Mouse (Mus musculus): ENCODE measurements around the gene Cxcr5.
A peak's percentile ranks its signal among the peaks of the same experiment; 100 is the strongest.

Cxcr5 gene

DNA sequence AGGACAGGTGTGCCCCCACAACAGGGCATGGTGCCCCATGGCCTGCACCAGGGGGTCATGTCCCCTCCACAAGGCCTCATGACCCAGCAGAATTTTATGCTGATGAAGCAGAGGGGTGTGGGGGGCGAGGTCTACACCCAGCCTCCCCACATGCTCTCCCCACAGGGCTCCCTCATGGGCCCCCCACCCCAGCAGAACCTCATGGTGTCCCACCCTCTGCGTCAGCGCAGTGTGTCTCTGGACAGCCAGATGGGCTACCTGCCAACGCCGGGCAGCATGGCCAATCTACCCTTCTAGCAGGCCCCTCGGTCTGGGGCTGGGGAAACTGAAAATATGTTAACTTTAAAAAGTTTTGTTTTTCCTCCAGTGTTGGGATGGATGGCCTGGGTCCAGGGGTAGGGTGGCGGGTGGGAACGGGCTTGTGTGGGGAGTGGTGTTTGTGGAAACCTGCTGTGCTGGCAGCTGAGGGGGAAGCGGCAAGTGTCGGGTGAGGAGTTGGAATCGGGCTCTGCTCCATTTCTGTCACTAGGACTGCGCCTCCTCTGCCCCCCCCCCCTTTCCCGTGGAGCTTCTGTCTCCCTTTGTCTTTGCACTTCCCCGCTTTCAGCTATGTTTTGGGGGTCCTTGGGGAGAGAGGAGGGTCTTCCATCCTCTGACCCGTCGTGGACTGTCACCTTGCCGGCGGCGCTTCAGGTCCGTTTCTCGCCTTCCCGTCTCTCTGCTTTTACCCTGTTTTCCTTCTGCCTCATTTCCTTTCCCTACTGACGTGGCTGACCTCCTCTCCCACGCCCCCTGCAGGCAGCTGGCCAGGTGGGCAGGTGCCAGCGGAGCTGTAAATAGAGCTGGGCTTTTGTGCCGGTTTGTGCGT, 52.0 kb downstream of the Cxcr5 start:
- peak; percentile 86 for DNase-seq (ENCODE audit: low read depth, low spot score)

- no peak for DNase-seq (ENCODE audit: low read depth, low spot score)
Observed at GRCm38 (mm10) chr9:44508721-44509486, 52.8 kb downstream of the Cxcr5 start.

DNA sequence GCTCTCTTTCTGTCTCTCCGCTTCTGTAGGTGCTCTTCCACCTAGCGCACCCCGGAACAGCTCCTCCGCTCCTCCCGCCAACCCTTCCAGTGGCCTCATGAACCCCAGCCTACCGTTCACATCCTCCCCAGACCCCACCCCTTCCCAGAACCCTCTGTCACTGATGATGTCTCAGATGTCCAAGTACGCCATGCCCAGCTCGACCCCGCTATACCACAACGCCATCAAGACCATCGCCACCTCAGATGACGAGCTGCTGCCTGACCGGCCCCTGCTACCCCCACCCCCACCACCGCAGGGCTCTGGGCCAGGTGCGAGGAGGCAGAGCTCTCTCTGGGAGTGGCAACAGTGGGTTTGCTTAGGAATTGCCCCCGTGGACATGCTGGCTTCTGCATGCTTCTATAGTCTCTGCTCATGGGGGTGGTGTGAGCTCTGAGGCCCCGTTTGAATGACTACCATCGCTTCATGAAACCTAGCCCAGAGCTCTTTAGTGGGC, 53.5 kb downstream of the Cxcr5 start:
- no peak for DNase-seq (ENCODE audit: low read depth, low spot score)

GRCm38 (mm10) chr9:44507345-44507744, 54.3 kb downstream of the Cxcr5 start:
- DNase-seq (ENCODE audit: low read depth, low spot score), result no peak

- no peak for DNase-seq (ENCODE audit: low read depth, low spot score)
Observed at GRCm38 (mm10) chr9:44506566-44506965, 55.1 kb downstream of the Cxcr5 start.

DNA sequence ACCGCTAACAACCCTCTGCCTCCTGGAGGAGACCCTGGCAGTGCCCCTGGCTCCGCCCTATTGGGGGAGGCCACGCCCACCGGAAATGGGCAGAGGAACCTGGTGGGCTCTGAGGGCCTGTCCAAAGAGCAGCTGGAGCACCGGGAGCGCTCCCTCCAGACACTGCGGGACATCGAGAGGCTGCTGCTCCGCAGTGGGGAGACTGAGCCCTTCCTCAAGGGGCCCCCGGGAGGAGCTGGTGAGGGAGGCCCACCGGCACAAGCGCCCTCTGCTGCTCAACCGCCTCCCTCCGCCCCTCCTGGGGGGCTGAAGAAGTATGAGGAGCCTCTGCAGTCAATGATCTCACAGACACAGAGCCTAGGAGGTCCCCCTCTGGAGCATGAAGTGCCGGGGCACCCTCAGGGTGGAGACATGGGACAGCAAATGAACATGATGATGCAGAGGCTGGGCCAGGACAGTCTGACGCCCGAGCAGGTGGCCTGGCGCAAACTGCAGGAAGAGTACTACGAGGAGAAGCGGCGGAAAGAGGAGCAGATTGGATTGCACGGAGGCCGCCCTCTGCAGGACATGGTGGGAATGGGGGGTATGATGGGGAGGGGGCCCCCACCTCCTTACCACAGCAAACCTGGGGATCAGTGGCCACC, 55.7 kb downstream of the Cxcr5 start:
- peak; percentile 30 for DNase-seq (ENCODE audit: low read depth, low spot score)

DNA sequence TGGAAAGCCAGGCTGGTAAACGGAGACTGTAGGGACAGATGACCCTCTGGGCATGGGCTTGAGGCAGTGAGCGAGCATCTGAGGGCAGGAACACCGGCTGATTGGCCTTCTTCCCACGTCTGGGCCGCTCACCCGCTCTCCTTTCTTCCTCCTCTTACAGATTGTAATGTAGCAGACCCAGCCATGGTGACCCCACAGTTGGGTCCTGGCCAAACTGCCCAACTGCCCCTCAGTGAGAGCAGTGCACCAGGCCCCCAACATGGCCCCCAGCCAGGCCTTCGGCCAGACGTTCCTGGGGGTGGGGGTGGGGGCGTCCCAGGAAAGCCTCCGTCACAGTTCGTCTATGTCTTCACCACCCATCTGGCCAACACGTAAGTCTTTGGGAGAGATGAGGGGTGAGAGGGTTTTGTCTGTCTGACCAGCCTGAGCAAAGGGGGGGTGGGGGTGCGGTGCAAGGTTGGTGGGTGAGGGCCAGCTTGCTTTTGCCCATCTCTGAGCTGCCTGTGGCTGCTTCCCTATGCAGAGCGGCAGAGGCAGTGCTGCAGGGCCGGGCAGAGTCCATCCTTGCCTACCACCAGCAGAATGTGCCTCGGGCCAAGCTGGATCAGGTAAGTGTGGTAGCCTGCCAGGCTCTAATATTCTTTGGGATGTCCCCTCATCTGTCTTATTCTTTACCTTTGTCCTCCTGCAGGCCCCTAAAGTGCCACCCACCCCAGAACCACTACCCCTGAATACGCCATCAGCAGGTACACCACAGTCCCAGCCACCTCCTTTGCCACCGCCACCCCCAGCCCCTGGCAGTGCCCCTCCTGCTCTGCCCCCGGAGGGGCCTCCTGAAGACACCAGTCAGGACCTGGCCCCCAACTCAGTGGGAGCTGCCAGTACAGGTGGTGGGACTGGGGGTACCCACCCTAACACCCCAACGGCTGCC, 56.5 kb downstream of the Cxcr5 start:
- no peak for DNase-seq (ENCODE audit: low read depth, low spot score)

- peak; percentile 85 for DNase-seq (ENCODE audit: low read depth, low spot score)
Observed at GRCm38 (mm10) chr9:44502006-44502405, 59.7 kb downstream of the Cxcr5 start.

GRCm38 (mm10) chr9:44501206-44501879, 60.3 kb downstream of the Cxcr5 start:
- no peak for DNase-seq (ENCODE audit: low read depth, low spot score)

DNA sequence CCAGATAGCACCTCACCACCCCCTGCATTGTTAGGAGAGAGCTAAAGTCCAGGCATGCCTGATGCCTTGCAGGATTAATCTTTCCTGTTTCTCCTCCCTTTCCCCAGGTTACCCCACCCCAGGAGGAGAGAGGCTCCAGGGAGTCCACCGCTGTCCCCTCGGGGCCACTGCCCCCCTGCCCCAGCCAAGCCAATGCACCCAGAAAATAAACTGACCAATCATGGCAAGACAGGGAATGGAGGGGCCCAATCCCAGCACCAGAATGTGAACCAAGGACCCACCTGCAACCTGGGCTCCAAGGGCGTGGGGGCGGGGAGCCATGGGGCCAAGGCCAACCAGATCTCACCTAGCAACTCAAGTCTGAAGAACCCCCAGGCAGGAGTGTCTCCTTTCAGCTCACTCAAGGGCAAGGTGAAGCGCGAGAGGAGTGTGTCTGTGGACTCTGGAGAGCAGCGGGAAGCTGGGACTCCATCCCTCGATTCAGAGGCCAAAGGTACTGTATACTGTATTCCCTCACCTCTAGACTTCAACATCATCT, 61.0 kb downstream of the Cxcr5 start:
- DNase-seq (ENCODE audit: low read depth, low spot score), result no peak

GRCm38 (mm10) chr9:44500163-44500533, 61.5 kb downstream of the Cxcr5 start:
- DNase-seq (ENCODE audit: low read depth, low spot score), result no peak

DNA sequence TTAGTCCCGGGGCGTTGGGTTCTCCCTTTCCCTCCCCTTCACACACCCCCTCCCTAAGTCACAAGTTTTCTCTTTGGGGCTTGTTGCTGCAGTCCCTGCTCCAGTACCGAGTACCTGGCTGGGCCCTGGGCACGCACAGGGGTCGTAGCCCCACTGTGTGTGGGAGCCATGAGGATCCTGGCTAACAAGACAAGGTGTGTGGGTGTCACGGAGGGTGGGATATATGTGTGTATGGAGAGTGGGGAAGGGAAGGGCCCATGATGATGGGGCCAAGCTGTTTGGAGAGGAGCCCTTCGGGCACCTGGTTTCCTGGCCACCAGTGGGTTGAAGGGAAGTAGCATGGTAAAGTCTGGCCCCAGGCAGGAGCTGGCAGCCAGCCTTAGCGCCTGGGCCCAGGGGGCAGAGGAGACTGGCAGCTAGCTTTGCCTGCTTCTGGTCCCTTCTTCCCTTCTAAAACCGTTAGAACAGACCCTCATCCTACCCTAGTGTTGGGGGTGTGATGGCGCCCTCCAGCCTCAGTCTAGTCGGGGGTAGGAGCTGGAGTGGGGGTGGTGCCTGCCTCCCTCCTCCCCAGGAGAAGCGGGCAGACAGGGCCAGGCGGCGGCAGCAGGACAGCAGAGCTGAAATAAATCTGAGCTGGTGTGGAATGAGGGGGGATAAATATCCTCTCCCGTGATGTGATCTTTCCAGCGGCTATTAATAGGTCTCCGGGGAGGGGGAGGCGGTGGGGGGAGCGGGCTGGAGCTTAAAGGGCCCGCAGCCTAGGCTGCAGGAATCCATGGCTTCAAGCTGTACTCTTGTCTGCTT, 62.1 kb downstream of the Cxcr5 start:
- DNase-seq (ENCODE audit: low read depth, low spot score), result no peak

DNA sequence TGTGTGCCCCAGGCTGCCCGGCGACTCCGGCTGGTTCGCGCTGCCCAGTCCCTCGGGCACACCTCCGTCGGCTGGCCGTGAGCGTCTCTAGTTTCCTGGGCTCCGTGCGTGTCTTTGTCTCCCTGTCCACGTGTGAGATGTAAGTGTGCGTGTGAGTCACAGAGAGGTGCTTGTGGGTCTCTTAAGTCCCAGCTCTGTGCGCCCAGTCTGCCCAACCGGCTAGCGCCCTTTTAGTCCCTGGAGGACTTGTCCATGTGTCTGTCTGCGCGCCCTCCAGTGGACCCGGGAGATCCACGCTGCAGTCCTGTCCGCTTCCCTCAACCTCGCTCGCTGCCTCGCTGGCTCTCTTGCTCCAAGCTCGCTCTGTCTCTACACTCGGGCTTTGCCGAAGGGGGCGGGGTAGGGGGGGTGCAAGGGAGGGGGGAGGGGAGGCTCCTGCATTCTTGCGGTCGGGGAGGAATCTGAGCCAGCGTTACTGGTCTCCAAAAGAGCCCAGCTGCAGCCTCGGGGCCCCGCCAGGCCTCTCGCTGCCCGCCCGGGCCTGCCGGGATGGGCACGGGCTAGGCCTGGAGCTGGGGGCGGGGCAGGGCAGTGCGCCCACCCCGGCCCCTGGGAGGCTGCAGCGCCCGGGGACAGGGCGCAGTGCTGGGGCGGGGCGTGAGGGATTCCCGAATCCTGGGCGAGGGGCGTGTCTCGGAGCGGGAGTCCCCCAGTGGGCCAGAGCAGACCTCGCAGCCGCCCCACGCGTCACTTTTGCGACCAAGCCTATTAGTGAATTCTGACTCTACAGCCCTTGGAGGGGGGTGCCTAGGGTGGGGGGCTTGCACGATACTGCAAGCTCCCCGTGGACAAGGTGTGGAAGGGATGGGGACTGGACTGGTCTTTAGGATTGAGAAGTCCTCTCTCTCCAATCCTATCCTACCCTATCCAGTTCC, 63.0 kb downstream of the Cxcr5 start:
- DNase-seq (ENCODE audit: low read depth, low spot score), result peak; percentile 70

GRCm38 (mm10) chr9:44497624-44498377, 63.9 kb downstream of the Cxcr5 start:
- DNase-seq (ENCODE audit: low read depth, low spot score), result peak; percentile 87

DNA sequence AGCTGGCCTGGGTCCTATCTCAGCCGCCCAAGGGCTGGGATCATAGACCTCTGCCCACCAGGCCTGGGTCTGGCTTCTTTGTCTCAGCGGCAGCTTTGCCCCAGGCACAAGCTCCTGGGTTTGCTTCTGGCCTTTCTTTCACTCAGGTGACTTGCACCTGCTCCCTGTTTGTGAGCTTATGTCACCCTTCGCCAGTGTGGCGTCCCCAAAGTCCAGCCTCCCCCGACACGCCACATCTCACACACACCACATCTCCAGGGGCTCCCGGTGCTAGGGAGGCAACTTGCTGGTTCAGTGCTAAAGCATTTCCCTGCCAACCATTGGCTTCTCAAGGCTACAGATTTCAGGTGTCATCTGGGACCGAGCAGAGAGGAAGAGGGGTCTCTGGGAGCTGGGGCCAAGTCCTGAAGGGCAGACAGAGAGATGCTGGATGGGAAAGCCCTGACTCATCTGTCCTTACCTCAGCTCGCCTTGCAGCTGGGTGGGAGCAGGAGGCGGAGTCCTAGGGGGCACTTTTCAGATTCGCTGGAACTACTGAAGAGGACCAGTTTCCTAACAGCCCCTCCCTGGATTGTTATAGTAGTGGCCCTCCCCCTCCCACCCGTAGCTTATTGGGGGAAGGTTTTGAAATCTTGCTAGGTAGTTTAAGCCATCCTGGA, 64.7 kb downstream of the Cxcr5 start:
- DNase-seq (ENCODE audit: low read depth, low spot score), result peak; percentile 38

GRCm38 (mm10) chr9:44495810-44496344, 65.8 kb downstream of the Cxcr5 start:
- no peak for DNase-seq (ENCODE audit: low read depth, low spot score)

Measured in ZHBTc4 (cell line).